Mouse (Mus musculus) kidney, embryonic 15.5 days (tissue): ENCODE data around the gene Asgr1. TPM values are rescaled to one million over a fixed set of nuclear protein-coding genes. Genes with fewer than 3 reads are reported as not detected.

Experiments used
- ATAC-seq: fragments of 200-750 bp; cut with Nextera tagmentation; replicated peaks from 2 replicates; pipeline ENCODE4 v1.8.0; 2017; ENCODE audit warnings: moderate TSS enrichment; ENCODE audit not compliant: low FRiP score
- H3K27ac ChIP-seq: fragments of 300-500 bp; sonication (generic); 2 replicates; pipeline ENCODE4 v1.5.1; 2015; ENCODE audit warnings: mild to moderate bottlenecking, inconsistent platforms
- H3K27me3 ChIP-seq: fragments of 300-500 bp; sonication (generic); 2 replicates; pipeline ENCODE4 v1.6.1; 2015; ENCODE audit warnings: inconsistent platforms
- H3K36me3 ChIP-seq: fragments of 300-500 bp; sonication (generic); 2 replicates; pipeline ENCODE4 v1.6.1; 2015; ENCODE audit warnings: inconsistent platforms
- H3K4me1 ChIP-seq: fragments of 300-500 bp; sonication (generic); 2 replicates; pipeline ENCODE4 v1.6.1; 2015; ENCODE audit warnings: inconsistent platforms
- H3K4me2 ChIP-seq: fragments of 300-500 bp; sonication (generic); 2 replicates; pipeline ENCODE4 v1.6.1; 2015; ENCODE audit warnings: moderate library complexity, mild to moderate bottlenecking, inconsistent platforms
- H3K4me3 ChIP-seq: fragments of 300-500 bp; sonication (generic); replicated peaks from 2 replicates; pipeline ENCODE4 v1.5.1; 2015; ENCODE audit warnings: mild to moderate bottlenecking, inconsistent platforms
- H3K9ac ChIP-seq: fragments of 300-500 bp; sonication (generic); 2 replicates; pipeline ENCODE4 v1.6.1; 2015; ENCODE audit warnings: mild to moderate bottlenecking, inconsistent platforms
- H3K9me3 ChIP-seq: fragments of 300-500 bp; sonication (generic); replicated peaks from 2 replicates; pipeline ENCODE4 v1.6.1; 2016; ENCODE audit warnings: inconsistent platforms
- WGBS: fragments of 180-500 bp; shearing (Covaris S2); methylation state at CpG from one replicate; pipeline ENCODE4 v1.1.7; 2015; ENCODE audit warnings: mixed read lengths; 5-methylcytosine and 5-hydroxymethylcytosine counted together
- polyA plus RNA-seq: library from polyadenylated mRNA; unstranded; fragments of >200 nt; fragmentation: Nextera tagmentation; extraction: Ambion mirVana; gene quantifications from 2 replicates; pipeline ENCODE4 v1.2.1, GENCODE M21; 2015

The Asgr1 gene
- polyA plus RNA-seq, 1 experiment from 2014 or later = 2.3 TPM

DNA sequence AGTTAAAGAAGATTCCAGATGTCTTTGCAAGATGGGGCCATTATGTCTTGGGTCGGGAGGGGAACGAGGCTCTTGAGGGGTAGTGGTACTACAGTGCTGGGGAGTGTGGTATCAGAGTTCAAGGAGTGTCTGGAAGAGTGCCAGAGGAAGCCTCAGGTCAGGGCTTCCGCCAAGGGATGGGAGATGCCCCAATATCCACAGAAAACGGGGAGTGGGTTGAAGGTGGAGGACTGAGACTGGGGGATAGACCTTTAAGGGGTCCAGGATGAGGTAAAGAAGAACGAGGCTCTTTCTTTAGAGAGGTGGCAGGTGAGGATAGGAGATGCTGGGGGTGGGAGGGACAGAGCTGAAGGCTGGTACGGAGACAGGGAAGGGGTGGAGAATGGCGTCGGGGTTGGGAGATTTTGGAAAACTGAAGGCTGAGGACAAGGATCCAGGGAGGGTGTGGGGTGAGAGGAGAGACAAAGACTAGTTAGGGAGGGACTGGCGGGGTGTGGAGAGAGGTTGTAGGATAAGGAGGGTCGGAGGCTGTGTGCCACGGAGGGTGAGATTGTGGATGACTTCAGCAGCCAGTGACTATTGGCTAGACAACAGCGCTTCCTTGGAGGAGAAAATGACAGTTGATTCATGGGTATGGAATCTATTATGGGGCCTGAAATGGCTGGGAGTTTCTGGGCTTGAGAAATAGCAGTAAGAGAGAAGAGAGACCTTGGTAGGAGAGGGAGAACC, 25.3 kb upstream of the Asgr1 start:
- H3K27me3 ChIP-seq = no peaks in the 10 kb centered on the region
- H3K9me3 ChIP-seq = no peaks in the 10 kb centered on the region
- peak overlapping the region; percentile 68 for H3K4me2 ChIP-seq
- H3K36me3 ChIP-seq = peaks cover 34% of the 10 kb centered on the region
- peak overlapping the region; percentile 89 for H3K27ac ChIP-seq
- H3K4me1 ChIP-seq = peaks cover 62% of the 10 kb centered on the region
- WGBS = 17% methylated on average over 12 of the region's 12 CpGs
- ATAC-seq = no peak; the same call in 1 of the 2 replicates
- H3K4me3 ChIP-seq = peak overlapping the region; percentile 31
- no peak overlapping the region for H3K9ac ChIP-seq

DNA sequence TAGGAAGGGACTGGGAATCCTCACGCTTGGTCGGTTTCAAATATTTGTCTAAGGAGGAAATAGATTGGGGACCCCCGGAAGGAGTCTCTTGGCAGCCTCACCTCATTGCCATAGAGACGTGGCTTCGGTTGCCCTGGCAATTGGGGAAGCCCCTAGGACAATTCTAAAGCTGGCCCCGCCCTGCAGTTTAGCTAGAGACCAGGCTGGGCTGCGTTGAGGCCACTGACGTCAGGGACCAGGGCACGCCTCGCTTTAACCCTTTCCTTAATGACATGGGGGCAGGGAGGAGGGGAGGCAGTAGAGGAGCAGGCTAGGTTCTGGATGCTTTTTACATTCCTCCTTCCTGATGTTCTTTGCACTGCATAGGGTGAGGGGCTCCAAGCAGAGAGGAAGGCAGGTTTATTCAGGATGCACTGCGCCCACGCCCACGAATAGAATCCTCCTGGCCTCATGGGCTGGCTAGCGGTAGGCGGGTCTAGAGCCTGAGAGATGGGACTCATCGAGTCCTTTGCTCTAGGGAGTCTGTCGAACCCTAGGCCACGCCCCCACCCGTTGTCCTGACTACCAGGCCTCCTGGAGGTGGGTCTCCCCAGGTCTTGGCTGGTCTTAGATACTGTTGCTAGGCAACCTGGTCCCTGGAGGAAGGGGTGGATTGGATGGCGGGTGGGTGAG, 24.6 kb upstream of the Asgr1 start:
- H3K36me3 ChIP-seq = peaks cover 41% of the 10 kb centered on the region
- H3K4me2 ChIP-seq = peak overlapping the region; percentile 68
- peak; percentile 72 for ATAC-seq
- H3K27me3 ChIP-seq = no peaks in the 10 kb centered on the region
- H3K9me3 ChIP-seq = no peaks in the 10 kb centered on the region
- H3K27ac ChIP-seq = peak overlapping the region; percentile 89
- peaks cover 55% of the 10 kb centered on the region for H3K4me1 ChIP-seq
- WGBS = under 1% methylated on average over 20 of the region's 20 CpGs
- H3K9ac ChIP-seq = no peak overlapping the region
- peak overlapping the region; percentile 31 for H3K4me3 ChIP-seq

DNA sequence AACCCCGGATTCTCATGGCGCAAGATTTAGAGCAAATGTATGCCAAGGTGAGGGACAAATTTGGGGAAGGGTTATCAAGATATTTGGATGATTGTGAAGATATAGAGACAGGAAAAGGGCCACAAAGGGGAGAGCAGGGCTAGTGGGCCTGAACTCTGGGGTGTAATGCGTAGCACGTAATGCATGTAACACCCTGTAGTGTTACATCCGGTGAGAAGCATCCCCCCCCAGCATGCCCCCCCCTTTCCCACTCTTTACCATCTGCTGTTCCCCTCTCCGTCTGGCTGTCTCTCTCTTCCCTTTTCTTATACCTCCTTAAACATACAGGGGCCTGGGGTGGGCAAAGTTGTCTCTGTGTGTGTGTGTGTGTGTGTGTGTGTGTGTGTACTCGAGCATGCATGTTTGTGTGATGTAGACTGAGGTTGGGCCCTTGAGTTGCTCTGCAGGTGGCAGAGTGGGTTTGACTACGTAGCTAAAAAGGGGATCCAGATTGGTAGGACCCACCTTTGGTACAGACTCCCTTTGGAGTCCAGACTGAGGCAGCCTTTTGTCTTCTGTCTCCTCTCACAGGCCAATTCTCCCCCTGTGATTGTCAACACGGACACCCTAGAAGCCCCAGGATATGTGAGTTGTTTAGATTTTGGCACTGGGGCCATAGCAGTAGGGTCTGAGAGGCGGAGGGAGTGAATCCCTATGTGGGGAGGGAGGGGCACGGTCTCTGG, 23.9 kb upstream of the Asgr1 start:
- ATAC-seq = no peak
- H3K4me1 ChIP-seq = peaks cover 51% of the 10 kb centered on the region
- 36% methylated on average over 11 of the region's 11 CpGs for WGBS
- no peaks in the 10 kb centered on the region for H3K9me3 ChIP-seq
- H3K36me3 ChIP-seq = peaks cover 47% of the 10 kb centered on the region
- H3K4me2 ChIP-seq = peak overlapping the region; percentile 68
- H3K4me3 ChIP-seq = peak overlapping the region; percentile 31
- H3K9ac ChIP-seq = no peak overlapping the region
- H3K27ac ChIP-seq = peak overlapping the region; percentile 89; the same call in 1 of the 2 replicates
- H3K27me3 ChIP-seq = no peaks in the 10 kb centered on the region

DNA sequence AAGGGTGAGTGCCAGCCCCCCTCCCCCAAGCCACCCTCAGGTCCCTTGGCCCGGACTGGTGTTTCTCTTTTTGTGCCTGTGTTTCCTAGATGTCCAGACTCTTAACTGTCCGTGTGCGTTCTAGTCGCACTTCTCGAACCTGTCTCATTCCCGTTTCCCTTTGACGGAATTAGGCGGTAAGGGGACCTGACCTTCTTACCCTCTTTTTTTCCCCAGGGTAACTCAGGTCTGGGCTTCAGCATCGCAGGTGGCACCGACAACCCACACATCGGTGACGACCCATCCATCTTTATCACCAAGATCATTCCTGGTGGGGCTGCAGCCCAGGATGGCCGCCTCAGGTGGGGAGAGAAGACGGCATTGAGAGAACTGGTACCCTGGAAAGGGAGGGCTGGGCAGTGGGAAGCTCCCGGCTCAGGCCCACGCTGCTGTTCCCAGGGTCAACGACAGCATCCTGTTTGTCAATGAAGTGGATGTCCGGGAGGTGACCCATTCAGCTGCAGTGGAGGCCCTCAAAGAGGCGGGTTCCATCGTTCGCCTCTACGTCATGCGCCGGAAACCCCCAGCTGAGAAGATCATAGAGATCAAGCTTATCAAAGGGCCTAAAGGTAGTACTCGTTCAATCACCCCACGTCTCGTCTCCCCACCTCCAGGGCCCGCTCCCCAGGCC, 23.1 kb upstream of the Asgr1 start:
- H3K27me3 ChIP-seq = no peaks in the 10 kb centered on the region
- H3K36me3 ChIP-seq = peaks cover 51% of the 10 kb centered on the region
- H3K4me3 ChIP-seq = no peak overlapping the region
- no peak overlapping the region for H3K4me2 ChIP-seq
- no peak for ATAC-seq
- no peak overlapping the region for H3K9ac ChIP-seq
- no peaks in the 10 kb centered on the region for H3K9me3 ChIP-seq
- H3K4me1 ChIP-seq = peaks cover 46% of the 10 kb centered on the region
- H3K27ac ChIP-seq = no peak overlapping the region
- 93% methylated on average over 28 of the region's 28 CpGs for WGBS

DNA sequence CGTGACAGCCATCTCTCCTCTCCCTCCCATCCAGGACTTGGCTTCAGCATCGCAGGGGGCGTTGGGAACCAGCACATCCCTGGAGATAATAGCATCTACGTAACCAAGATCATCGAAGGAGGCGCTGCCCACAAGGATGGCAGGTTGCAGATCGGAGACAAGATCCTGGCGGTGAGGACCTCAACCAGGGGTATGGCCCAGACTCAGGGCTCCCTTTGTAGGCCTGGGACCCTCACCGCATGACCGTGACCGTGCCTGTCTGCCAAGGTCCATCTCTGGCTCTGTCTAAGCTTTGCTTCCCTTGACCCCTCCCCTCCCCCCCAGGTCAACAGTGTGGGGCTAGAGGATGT, 22.6 kb upstream of the Asgr1 start:
- Histone ChIP-seq H3K9ac (no peak overlapping the region), H3K4me1 (peaks cover 41% of the 10 kb centered on the region), H3K4me2 (no peak overlapping the region), H3K36me3 (peaks cover 51% of the 10 kb centered on the region), H3K4me3 (no peak overlapping the region), H3K9me3 (no peaks in the 10 kb centered on the region), H3K27me3 (no peaks in the 10 kb centered on the region), H3K27ac (no peak overlapping the region)
- 97% methylated on average over 11 of the region's 11 CpGs for WGBS
- no peak for ATAC-seq

DNA sequence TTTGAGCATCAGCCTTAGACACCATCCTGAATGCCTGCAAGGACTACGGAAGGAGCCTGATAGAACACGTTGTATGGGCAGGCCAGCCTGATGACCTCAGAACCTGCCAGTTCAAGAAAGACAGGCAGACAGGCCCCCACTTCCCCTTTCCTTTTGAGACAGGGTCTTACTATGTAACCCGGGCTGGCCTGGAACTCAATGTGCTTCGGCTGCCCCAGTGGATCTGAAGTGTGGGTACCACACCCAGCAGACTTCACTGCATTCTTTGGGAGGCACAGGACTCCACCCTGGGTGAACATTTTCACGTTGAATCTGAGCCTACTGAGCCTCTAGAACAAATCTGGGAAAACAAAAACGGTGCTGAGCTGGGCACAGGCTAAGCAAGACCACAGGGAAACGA, 15.7 kb upstream of the Asgr1 start:
- Histone ChIP-seq H3K27me3 (no peaks in the 10 kb centered on the region), H3K36me3 (peaks cover 79% of the 10 kb centered on the region), H3K4me1 (no peaks in the 10 kb centered on the region), H3K9me3 (no peaks in the 10 kb centered on the region), H3K27ac (no peak overlapping the region), H3K4me3 (no peak overlapping the region), H3K4me2 (no peak overlapping the region), H3K9ac (no peak overlapping the region)
- ATAC-seq = no peak
- 81% methylated on average over 7 of the region's 7 CpGs for WGBS

DNA sequence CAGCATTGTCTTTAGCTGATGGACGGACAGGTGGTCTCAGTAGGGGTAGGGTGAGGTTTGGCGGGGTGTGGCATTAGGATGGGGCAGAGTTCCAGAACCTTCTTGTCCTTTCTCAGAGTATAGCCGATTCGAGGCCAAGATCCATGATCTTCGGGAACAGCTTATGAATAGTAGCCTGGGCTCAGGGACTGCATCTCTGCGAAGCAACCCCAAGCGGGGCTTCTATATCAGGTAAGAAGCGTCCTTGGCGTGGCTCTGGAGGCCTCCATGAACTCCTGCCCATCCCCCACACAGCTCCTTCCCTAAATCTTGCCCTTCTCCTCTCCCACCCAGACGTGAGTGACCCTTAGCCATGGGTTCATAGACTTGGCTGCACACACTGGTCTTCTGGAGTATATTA, 14.3 kb upstream of the Asgr1 start:
- Histone ChIP-seq H3K4me2 (no peak overlapping the region), H3K27ac (no peak overlapping the region), H3K36me3 (peaks cover 79% of the 10 kb centered on the region), H3K9me3 (no peaks in the 10 kb centered on the region), H3K4me1 (peaks cover 7% of the 10 kb centered on the region), H3K9ac (no peak overlapping the region), H3K4me3 (no peak overlapping the region), H3K27me3 (no peaks in the 10 kb centered on the region)
- no peak for ATAC-seq
- 88% methylated on average over 10 of the region's 10 CpGs for WGBS

DNA sequence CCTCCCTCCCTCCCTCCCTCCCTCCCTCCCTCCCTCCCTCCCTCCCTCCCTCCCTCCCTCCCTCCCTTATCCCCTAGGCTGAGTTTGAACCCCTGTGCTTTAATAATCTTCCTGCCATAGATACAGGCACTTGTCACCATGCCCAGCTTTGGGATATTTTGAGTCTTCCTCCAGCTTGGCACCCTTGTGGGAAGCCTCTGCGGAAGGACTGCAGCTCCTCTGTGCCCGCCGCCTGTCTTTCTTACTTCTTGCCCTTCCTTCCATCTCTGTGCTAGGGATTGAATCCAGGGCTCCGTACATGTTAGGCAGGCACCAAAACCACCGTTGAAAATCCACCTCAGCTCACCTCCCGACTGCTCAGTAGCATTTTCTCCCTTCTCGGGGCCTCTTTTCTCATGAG, 13.7 kb upstream of the Asgr1 start:
- Histone ChIP-seq H3K27ac (no peak overlapping the region), H3K9ac (no peak overlapping the region), H3K27me3 (no peaks in the 10 kb centered on the region), H3K4me1 (peaks cover 13% of the 10 kb centered on the region), H3K4me3 (no peak overlapping the region), H3K9me3 (no peaks in the 10 kb centered on the region), H3K36me3 (peaks cover 78% of the 10 kb centered on the region), H3K4me2 (no peak overlapping the region)
- WGBS = 87% methylated on average over 7 of the region's 7 CpGs
- ATAC-seq = no peak

DNA sequence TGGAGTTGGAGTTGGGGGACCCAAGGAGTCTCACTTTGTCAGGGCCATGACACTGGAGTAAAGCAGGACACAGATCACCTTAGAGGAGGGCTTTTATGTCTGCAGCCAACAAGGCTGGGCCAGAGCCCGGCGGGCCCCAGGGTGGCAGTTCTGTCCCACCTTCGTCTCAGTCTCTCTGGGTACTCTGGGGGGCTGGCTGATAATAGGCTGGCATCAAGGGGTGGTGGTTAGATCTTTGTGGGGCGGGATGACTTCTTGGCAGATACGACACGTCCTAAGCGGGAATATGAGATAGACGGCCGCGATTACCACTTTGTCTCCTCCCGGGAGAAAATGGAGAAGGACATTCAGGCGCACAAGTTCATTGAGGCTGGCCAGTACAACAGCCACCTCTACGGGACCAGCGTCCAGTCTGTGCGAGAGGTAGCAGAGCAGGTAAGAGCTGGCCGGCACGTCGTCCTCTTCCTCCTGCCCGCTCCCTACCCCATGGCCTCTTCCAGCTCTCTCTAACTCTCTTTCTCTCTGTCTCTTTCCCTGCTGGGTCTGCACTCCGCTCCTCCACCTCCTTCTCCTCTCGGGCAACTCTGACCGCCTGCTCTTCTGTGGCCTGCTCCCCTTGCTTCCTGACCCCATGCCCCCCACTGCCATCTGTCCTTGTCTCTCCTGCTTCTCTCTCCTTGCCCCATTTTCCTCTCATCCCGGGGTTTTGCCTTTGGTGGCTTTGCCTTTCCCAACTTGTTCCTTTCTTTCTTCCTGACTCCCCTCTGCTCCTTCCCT, 11.4 kb upstream of the Asgr1 start:
- H3K9ac ChIP-seq = no peak overlapping the region

DNA sequence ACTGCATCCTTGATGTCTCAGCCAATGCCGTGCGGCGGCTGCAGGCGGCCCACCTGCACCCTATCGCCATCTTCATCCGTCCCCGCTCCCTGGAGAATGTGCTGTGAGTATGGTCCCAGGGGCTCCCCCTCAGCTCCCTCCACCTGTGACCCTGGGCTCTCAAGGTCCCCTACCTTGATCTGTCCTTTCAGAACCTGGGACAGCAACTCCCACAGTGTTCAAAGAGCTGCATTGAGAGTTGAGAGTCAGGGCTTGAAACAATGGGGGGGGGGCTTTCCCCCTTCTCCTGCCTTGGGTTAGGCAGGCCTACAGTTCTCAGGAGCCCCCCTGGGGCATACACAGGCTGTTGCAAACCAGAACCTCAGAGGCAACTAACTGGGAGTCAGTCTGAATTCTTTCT, 10.2 kb upstream of the Asgr1 start:
- no peak overlapping the region for H3K4me2 ChIP-seq
- 87% methylated on average over 7 of the region's 7 CpGs for WGBS
- peaks cover 21% of the 10 kb centered on the region for H3K4me1 ChIP-seq
- no peak overlapping the region for H3K9ac ChIP-seq
- no peak overlapping the region for H3K27ac ChIP-seq
- H3K27me3 ChIP-seq = no peaks in the 10 kb centered on the region
- H3K4me3 ChIP-seq = no peak overlapping the region
- H3K9me3 ChIP-seq = no peaks in the 10 kb centered on the region
- peaks cover 59% of the 10 kb centered on the region for H3K36me3 ChIP-seq
- no peak for ATAC-seq

More for the DNA sequence above, 11.4 kb upstream of the Asgr1 start:
- no peak overlapping the region for H3K4me3 ChIP-seq
- H3K9me3 ChIP-seq = no peaks in the 10 kb centered on the region
- H3K27me3 ChIP-seq = no peaks in the 10 kb centered on the region
- H3K4me2 ChIP-seq = no peak overlapping the region
- peaks cover 21% of the 10 kb centered on the region for H3K4me1 ChIP-seq
- 85% methylated on average over 23 of the region's 23 CpGs for WGBS
- peaks cover 68% of the 10 kb centered on the region for H3K36me3 ChIP-seq
- H3K27ac ChIP-seq = no peak overlapping the region
- ATAC-seq = no peak

DNA sequence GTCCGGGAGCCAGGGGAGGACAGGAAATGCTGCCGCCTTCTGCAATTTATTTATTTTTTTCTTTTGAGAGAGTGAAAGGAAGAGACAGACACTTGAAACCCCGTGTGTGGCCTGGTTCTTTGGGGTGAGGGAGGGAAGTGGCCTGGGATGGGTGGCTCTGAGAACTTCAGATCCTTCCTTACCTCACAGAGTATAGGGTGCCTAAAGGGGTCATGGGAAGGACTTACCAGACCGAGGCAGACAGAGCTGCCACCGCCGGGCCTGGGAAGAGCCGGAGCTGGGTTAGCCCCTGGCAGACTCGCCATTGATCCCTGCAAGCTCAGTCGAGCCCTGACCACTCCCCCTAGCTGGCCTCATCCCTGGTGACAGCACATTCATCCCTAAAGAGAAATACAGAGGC, 8.4 kb upstream of the Asgr1 start:
- Histone ChIP-seq H3K9me3 (no peaks in the 10 kb centered on the region), H3K36me3 (peaks cover 43% of the 10 kb centered on the region), H3K4me3 (no peak overlapping the region), H3K4me1 (peaks cover 21% of the 10 kb centered on the region), H3K4me2 (no peak overlapping the region; the same call in 1 of the 2 replicates), H3K27ac (peak overlapping the region; percentile 58), H3K27me3 (0 out of 2 replicates have a peak, but pooled peaks cover under 1% of the 10 kb centered on the region), H3K9ac (no peak overlapping the region)
- peak; percentile 52 for ATAC-seq
- WGBS = 16% methylated on average over 9 of the region's 9 CpGs
